Mouse (Mus musculus): ENCODE measurements around the gene Idua. TPM values are rescaled to one million over a fixed set of nuclear protein-coding genes. Genes with fewer than 3 reads are reported as not detected.

Idua gene
- total and polyA plus RNA-seq, 3 experiments: 1.5 to 9.5 TPM; not detected in 1

GRCm38 (mm10) chr5:108715974-108716373 lies 55.8 kb downstream of the Idua start:
- Histone ChIP-seq H3K27me3 (ENCODE audit: control insufficient read depth in 1 of 2, insufficient read depth in 2 of 2, low read length in 2 of 2) (no peaks in the 10 kb centered on the region), H3K79me2 (ENCODE audit: control insufficient read depth, insufficient read depth, low read length, poor library complexity) (no peaks in the 10 kb centered on the region), H3K4me1 (ENCODE audit: control insufficient read depth in 1 of 2, insufficient read depth in 2 of 2, low read length in 2 of 2) (no peaks in the 10 kb centered on the region), H3K36me3 (ENCODE audit: control insufficient read depth in 1 of 2, insufficient read depth in 2 of 2, low read length in 2 of 2) (no peaks in the 10 kb centered on the region), H3K9ac (ENCODE audit: control insufficient read depth, low read depth, low read length, poor library complexity, severe bottlenecking) (no peak overlapping the region), H3K27ac (ENCODE audit: control insufficient read depth, low read depth, low read length) (no peak overlapping the region), H3K4me3 (ENCODE audit: control insufficient read depth in 1 of 2, insufficient read depth in 1 of 2, low read depth in 2 of 2, low read length in 2 of 2) (no peak overlapping the region), H3K9me3 (replicated peaks; ENCODE audit: insufficient read depth, low read length) (no peaks in the 10 kb centered on the region)
- no peak for DNase-seq (ENCODE audit: low read depth, low spot score)
- TF ChIP-seq MYC (IDR thresholded peaks at IDR 0.05; ENCODE audit: low read depth, low read length): no peak
- no peak for TF ChIP-seq CHD1 (IDR thresholded peaks at IDR 0.05; ENCODE audit: low read depth, low read length)
- no peak for TF ChIP-seq POLR2A (IDR thresholded peaks at IDR 0.05; ENCODE audit: control insufficient read depth in 1 of 2, insufficient read depth in 1 of 2, low read depth in 1 of 2, low read length in 2 of 2, poor library complexity in 1 of 2)
- no peak for TF ChIP-seq E2F4 (IDR thresholded peaks at IDR 0.05; ENCODE audit: borderline replicate concordance, low read depth, low read length)
- TF ChIP-seq GABPA (IDR thresholded peaks at IDR 0.05; ENCODE audit: low read depth, low read length): no peak
- TF ChIP-seq MXI1 (IDR thresholded peaks at IDR 0.05; ENCODE audit: low read depth, low read length): no peak
- no peak for TF ChIP-seq CTCF (IDR thresholded peaks at IDR 0.05 in 2 of 3, conservative IDR thresholded peaks at IDR 0.05 in 1 of 3; ENCODE audit: control insufficient read depth in 1 of 3, insufficient read depth in 1 of 3, low read depth in 2 of 3, low read length in 3 of 3, poor library complexity in 1 of 3, severe bottlenecking in 1 of 3)
- no peak for TF ChIP-seq ZKSCAN1 (IDR thresholded peaks at IDR 0.05; ENCODE audit: low read depth, low read length)
- TF ChIP-seq ZC3H11A (IDR thresholded peaks at IDR 0.05; ENCODE audit: low read depth, low read length): no peak
- no peak for TF ChIP-seq POLR2AphosphoS2 (IDR thresholded peaks at IDR 0.05; ENCODE audit: low read length)
- TF ChIP-seq ZNF384 (IDR thresholded peaks at IDR 0.05; ENCODE audit: low read depth, low read length): no peak
- TF ChIP-seq RCOR1 (IDR thresholded peaks at IDR 0.05; ENCODE audit: low read depth, low read length): no peak
- TF ChIP-seq ZMIZ1 (IDR thresholded peaks at IDR 0.05; ENCODE audit: low read depth, low read length): no peak
- no peak for TF ChIP-seq NELFE (IDR thresholded peaks at IDR 0.05; ENCODE audit: low read depth, low read length)
- no peak for TF ChIP-seq POLR2AphosphoS5 (IDR thresholded peaks at IDR 0.05; ENCODE audit: borderline replicate concordance, low read depth, low read length)
- no peak for TF ChIP-seq MYB (IDR thresholded peaks at IDR 0.05; ENCODE audit: low read depth, low read length)
- TF ChIP-seq MAFK (IDR thresholded peaks at IDR 0.05; ENCODE audit: borderline replicate concordance, low read depth, low read length): no peak
- TF ChIP-seq JUND (IDR thresholded peaks at IDR 0.05; ENCODE audit: low read depth, low read length): no peak

- Histone ChIP-seq H3K36me3 (ENCODE audit: control insufficient read depth in 1 of 2, insufficient read depth in 2 of 2, low read length in 2 of 2) (no peaks in the 10 kb centered on the region), H3K9ac (ENCODE audit: control insufficient read depth, low read depth, low read length, poor library complexity, severe bottlenecking) (no peak overlapping the region), H3K4me3 (ENCODE audit: control insufficient read depth in 1 of 2, insufficient read depth in 1 of 2, low read depth in 2 of 2, low read length in 2 of 2) (no peak overlapping the region), H3K9me3 (replicated peaks; ENCODE audit: insufficient read depth, low read length) (no peaks in the 10 kb centered on the region), H3K27ac (ENCODE audit: control insufficient read depth, low read depth, low read length) (no peak overlapping the region), H3K4me1 (ENCODE audit: control insufficient read depth in 1 of 2, insufficient read depth in 2 of 2, low read length in 2 of 2) (no peaks in the 10 kb centered on the region), H3K79me2 (ENCODE audit: control insufficient read depth, insufficient read depth, low read length, poor library complexity) (no peaks in the 10 kb centered on the region), H3K27me3 (ENCODE audit: control insufficient read depth in 1 of 2, insufficient read depth in 2 of 2, low read length in 2 of 2) (no peaks in the 10 kb centered on the region)
- TF ChIP-seq HCFC1 (IDR thresholded peaks at IDR 0.05; ENCODE audit: low read depth, low read length): no peak
- TF ChIP-seq MEF2A (IDR thresholded peaks at IDR 0.05; ENCODE audit: extremely low read depth, insufficient replicate concordance, low read depth, low read length, poor library complexity, severe bottlenecking): no peak
- TF ChIP-seq ETS1 (IDR thresholded peaks at IDR 0.05; ENCODE audit: low read depth, low read length): no peak
- no peak for TF ChIP-seq CTCF (IDR thresholded peaks at IDR 0.05 in 2 of 3, conservative IDR thresholded peaks at IDR 0.05 in 1 of 3; ENCODE audit: control insufficient read depth in 1 of 3, insufficient read depth in 1 of 3, low read depth in 2 of 3, low read length in 3 of 3, poor library complexity in 1 of 3, severe bottlenecking in 1 of 3)
- TF ChIP-seq NRF1 (IDR thresholded peaks at IDR 0.05; ENCODE audit: insufficient read depth, low read depth, low read length, poor library complexity, severe bottlenecking): no peak
- TF ChIP-seq MYB (IDR thresholded peaks at IDR 0.05; ENCODE audit: low read depth, low read length): no peak
- no peak for TF ChIP-seq POLR2AphosphoS2 (IDR thresholded peaks at IDR 0.05; ENCODE audit: low read length)
- no peak for DNase-seq (ENCODE audit: low read depth, low spot score)
These were observed 57.9 kb downstream of the Idua start for GRCm38 (mm10) chr5:108718051-108718450.

All from MEL (cell line).